Mouse (Mus musculus) forebrain, embryonic 14.5 days (tissue): ENCODE data around the gene Rasgef1c. TPM values are rescaled to one million over a fixed set of nuclear protein-coding genes. Genes with fewer than 3 reads are reported as not detected.
A peak's percentile ranks its signal among the peaks of the same experiment; 100 is the strongest.

Source experiments
- ATAC-seq: fragments of 200-750 bp; cut with Nextera tagmentation; 2 replicates; pipeline ENCODE4 v1.8.0; 2017; ENCODE audit warnings: mild to moderate bottlenecking, moderate library complexity
- DNase-seq: peaks from one replicate; pipeline ENCODE4 v3.0.0-alpha.2; 2015; ENCODE audit warnings: low spot score
- H3K27ac ChIP-seq: fragments of 300-500 bp; sonication (generic); 2 replicates; pipeline ENCODE4 v1.5.1; 2014; ENCODE audit warnings: low read depth, mild to moderate bottlenecking, control low read depth, low read length, moderate library complexity
- H3K27me3 ChIP-seq: fragments of 300-500 bp; sonication (generic); replicated peaks from 2 replicates; pipeline ENCODE4 v1.6.1; 2014; ENCODE audit warnings: low read length, control low read depth, mixed read lengths; ENCODE audit not compliant: control insufficient read depth, insufficient read depth
- H3K36me3 ChIP-seq: fragments of 300-500 bp; sonication (generic); 2 replicates; pipeline ENCODE4 v1.6.1; 2014; ENCODE audit warnings: low read length, control low read depth; ENCODE audit not compliant: control insufficient read depth, insufficient read depth
- H3K4me1 ChIP-seq: fragments of 300-500 bp; sonication (generic); 2 replicates; pipeline ENCODE4 v1.6.1; 2014; ENCODE audit warnings: antibody characterized with exemption, low read length, control low read depth; ENCODE audit not compliant: control insufficient read depth, insufficient read depth
- H3K4me2 ChIP-seq: fragments of 300-500 bp; sonication (generic); 2 replicates; pipeline ENCODE4 v1.6.1; 2014; ENCODE audit warnings: mild to moderate bottlenecking, control low read depth, low read length
- H3K4me3 ChIP-seq: fragments of 300-500 bp; sonication (generic); 2 replicates; pipeline ENCODE4 v1.5.1; 2014; ENCODE audit warnings: low read depth, low read length, control low read depth
- H3K9ac ChIP-seq: fragments of 300-500 bp; sonication (generic); 2 replicates; pipeline ENCODE4 v1.6.1; 2014; ENCODE audit warnings: mild to moderate bottlenecking, low read length, control low read depth, moderate library complexity
- H3K9me3 ChIP-seq: fragments of 300-500 bp; sonication (generic); replicated peaks from 2 replicates; pipeline ENCODE4 v1.6.1; 2016; ENCODE audit warnings: low read length, control low read depth, mixed read lengths; ENCODE audit not compliant: control insufficient read depth
- WGBS: fragments of 180-500 bp; shearing (Covaris S2); extraction: QIAGEN DNeasy Blood & Tissue Kit; methylation state at CpG from one replicate; pipeline ENCODE4 v1.1.7; 2014; 5-methylcytosine and 5-hydroxymethylcytosine counted together
- polyA plus RNA-seq: library from polyadenylated mRNA; unstranded; fragments of >200 nt; fragmentation: Nextera tagmentation; extraction: Ambion mirVana; gene quantifications from 2 replicates; pipeline ENCODE4 v1.2.1, GENCODE M21; 2014

Gene Rasgef1c
- polyA plus RNA-seq, 1 experiment from 2014 or later: 10.9 TPM

- ATAC-seq: no peak
- no peaks in the 10 kb centered on the region for H3K4me1 ChIP-seq
- H3K9me3 ChIP-seq: no peaks in the 10 kb centered on the region
- no peak overlapping the region for H3K9ac ChIP-seq
- H3K27me3 ChIP-seq: no peaks in the 10 kb centered on the region
- H3K36me3 ChIP-seq: no peaks in the 10 kb centered on the region
- H3K27ac ChIP-seq: no peak overlapping the region
- WGBS: 81% methylated on average over 7 of the region's 7 CpGs
- H3K4me2 ChIP-seq: no peak overlapping the region
- no peak for DNase-seq
- H3K4me3 ChIP-seq: no peak overlapping the region
Measured at GRCm38 (mm10) chr11:50017511-50017910, 115.9 kb downstream of the Rasgef1c start.

- no peak overlapping the region for H3K27ac ChIP-seq
- DNase-seq (no peak), ATAC-seq (no peak)
- no peak overlapping the region for H3K4me2 ChIP-seq
- H3K27me3 ChIP-seq: no peaks in the 10 kb centered on the region
- H3K9ac ChIP-seq: no peak overlapping the region
- H3K4me3 ChIP-seq: no peak overlapping the region
- H3K9me3 ChIP-seq: no peaks in the 10 kb centered on the region
- no peaks in the 10 kb centered on the region for H3K4me1 ChIP-seq
- H3K36me3 ChIP-seq: no peaks in the 10 kb centered on the region
Measured at GRCm38 (mm10) chr11:50018848-50019247, 117.2 kb downstream of the Rasgef1c start.

DNA sequence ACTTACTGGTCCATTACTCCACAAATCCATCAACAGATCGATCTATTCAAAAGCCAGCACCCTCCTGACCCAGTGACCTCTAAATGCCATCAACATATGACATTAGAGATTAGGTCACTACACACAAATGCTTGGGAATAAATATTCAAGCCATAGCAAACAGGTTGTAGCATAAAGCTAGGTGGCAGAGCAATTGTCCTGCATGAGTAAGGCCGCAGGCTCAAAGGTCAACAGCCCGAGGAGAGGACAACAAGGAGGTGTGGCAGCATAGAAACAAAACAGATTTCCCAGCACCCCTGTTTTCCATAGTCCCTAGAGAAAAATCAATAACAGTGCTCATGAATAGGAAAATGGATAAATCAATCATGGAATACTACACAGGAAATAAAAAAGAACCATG, 120.5 kb downstream of the Rasgef1c start:
- H3K9ac ChIP-seq: no peak overlapping the region
- DNase-seq: no peak
- H3K4me3 ChIP-seq: no peak overlapping the region
- no peaks in the 10 kb centered on the region for H3K27me3 ChIP-seq
- no peak overlapping the region for H3K4me2 ChIP-seq
- ATAC-seq: no peak
- H3K9me3 ChIP-seq: no peaks in the 10 kb centered on the region
- H3K4me1 ChIP-seq: peaks cover 5% of the 10 kb centered on the region
- no peak overlapping the region for H3K27ac ChIP-seq
- H3K36me3 ChIP-seq: no peaks in the 10 kb centered on the region
- whole genome bisulfite sequencing: 80% methylated on average over 3 of the region's 3 CpGs

- ATAC-seq: peak; percentile 21
- Histone ChIP-seq H3K9me3 (no peaks in the 10 kb centered on the region), H3K4me2 (peak overlapping the region; percentile 62), H3K27me3 (no peaks in the 10 kb centered on the region), H3K4me3 (peak overlapping the region; percentile 95; the same call in 1 of the 2 replicates), H3K4me1 (peaks cover 27% of the 10 kb centered on the region), H3K36me3 (no peaks in the 10 kb centered on the region), H3K9ac (peak overlapping the region; percentile 99; the same call in 1 of the 2 replicates), H3K27ac (no peak overlapping the region; the same call in 1 of the 2 replicates)
- WGBS: 60% methylated on average over 6 of the region's 6 CpGs
- DNase-seq: no peak
Measured at GRCm38 (mm10) chr11:50024445-50024832, 122.8 kb downstream of the Rasgef1c start.

GRCm38 (mm10) chr11:50024833-50025720, 123.4 kb downstream of the Rasgef1c start, which contains the start of gene Rnf130:
TSS of gene Rnf130 (plus strand) at chr11:50025346.
- ATAC-seq: peak; percentile 89
- H3K27ac ChIP-seq: peak within 1 kb of the TSS; percentile 96
- DNase-seq: peak; percentile 96
- no peaks in the 10 kb centered on the region for H3K36me3 ChIP-seq
- peak within 1 kb of the TSS; percentile 99 for H3K9ac ChIP-seq
- under 1% methylated on average over 104 of the region's 129 CpGs for WGBS
- peaks cover 31% of the 10 kb centered on the region for H3K4me1 ChIP-seq
- H3K9me3 ChIP-seq: no peaks in the 10 kb centered on the region
- H3K27me3 ChIP-seq: no peaks in the 10 kb centered on the region
- peak within 1 kb of the TSS; percentile 95 for H3K4me3 ChIP-seq
- peak within 1 kb of the TSS; percentile 62 for H3K4me2 ChIP-seq

GRCm38 (mm10) chr11:50025721-50026520, 124.3 kb downstream of the Rasgef1c start:
- no peaks in the 10 kb centered on the region for H3K9me3 ChIP-seq
- peak overlapping the region; percentile 95 for H3K4me3 ChIP-seq
- H3K27me3 ChIP-seq: no peaks in the 10 kb centered on the region
- H3K27ac ChIP-seq: peak overlapping the region; percentile 96
- ATAC-seq (peak; percentile 18; the same call in 1 of the 2 replicates), DNase-seq (peak; percentile 43)
- H3K9ac ChIP-seq: peak overlapping the region; percentile 99
- no peaks in the 10 kb centered on the region for H3K36me3 ChIP-seq
- peak overlapping the region; percentile 62 for H3K4me2 ChIP-seq
- peaks cover 31% of the 10 kb centered on the region for H3K4me1 ChIP-seq
- 1% methylated on average over 24 of the region's 24 CpGs for WGBS

DNA sequence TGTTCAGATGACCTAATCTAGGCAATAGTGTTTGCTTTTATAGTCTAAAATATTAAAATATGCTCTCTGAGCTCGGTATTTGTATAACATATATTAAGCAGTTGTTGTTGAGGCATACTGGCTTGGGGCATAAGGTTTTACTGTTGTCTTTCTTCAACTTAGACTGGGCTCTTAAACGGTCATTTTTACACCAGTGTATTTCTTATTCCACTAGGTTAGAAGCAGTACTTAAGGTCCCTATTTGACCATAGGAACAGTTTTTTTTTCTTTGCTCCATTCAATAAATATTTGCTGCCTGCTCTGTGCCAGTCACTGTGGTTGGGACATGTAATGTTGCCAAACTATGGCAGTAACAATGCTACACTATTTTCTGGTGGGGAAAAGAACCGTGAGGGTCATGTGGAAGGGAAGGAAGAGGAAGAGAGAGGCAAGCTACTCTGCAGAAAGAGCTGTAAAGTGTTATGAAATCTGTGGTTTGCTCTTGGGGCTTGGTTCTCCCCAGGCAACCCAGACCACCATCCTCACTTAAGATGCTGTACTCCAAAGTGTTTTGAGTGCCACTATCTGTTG, 125.0 kb downstream of the Rasgef1c start:
- 16% methylated on average over 3 of the region's 3 CpGs for WGBS
- peaks cover 31% of the 10 kb centered on the region for H3K4me1 ChIP-seq
- H3K36me3 ChIP-seq: no peaks in the 10 kb centered on the region
- DNase-seq: no peak
- ATAC-seq: no peak
- H3K9ac ChIP-seq: peak overlapping the region; percentile 99
- H3K4me2 ChIP-seq: peak overlapping the region; percentile 62
- H3K9me3 ChIP-seq: no peaks in the 10 kb centered on the region
- H3K27me3 ChIP-seq: no peaks in the 10 kb centered on the region
- H3K4me3 ChIP-seq: peak overlapping the region; percentile 95
- H3K27ac ChIP-seq: no peak overlapping the region

- Histone ChIP-seq H3K27ac (peak overlapping the region; percentile 52; the same call in 1 of the 2 replicates), H3K4me2 (peak overlapping the region; percentile 62), H3K9me3 (no peaks in the 10 kb centered on the region), H3K4me3 (peak overlapping the region; percentile 95; the same call in 1 of the 2 replicates), H3K36me3 (no peaks in the 10 kb centered on the region), H3K27me3 (no peaks in the 10 kb centered on the region), H3K4me1 (peaks cover 34% of the 10 kb centered on the region), H3K9ac (peak overlapping the region; percentile 48)
- ATAC-seq (peak; percentile 22), DNase-seq (peak; percentile 87)
Measured at GRCm38 (mm10) chr11:50028416-50028815, 126.8 kb downstream of the Rasgef1c start.
